Mouse (Mus musculus): ENCODE results near the gene Epb41.

DNA sequence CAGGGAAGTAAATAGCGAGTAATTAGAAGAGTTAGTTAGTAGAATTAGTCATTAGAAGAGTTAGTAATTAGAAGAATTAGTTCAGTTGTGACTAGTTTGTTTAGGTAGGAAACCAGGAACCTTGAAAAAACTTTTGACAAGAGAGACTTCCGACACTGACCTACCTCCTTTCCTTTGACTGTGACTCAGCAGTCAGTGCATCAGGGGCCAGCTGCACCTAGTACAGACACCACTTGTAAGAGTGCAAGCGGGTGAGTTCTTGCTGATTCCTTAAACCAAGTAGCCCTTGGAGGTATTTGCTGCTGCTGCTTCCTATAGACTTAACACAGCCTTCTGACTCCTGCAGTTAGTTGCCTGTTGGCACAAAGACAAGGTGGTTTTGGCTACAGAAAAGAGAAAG is 184.4 kb downstream of the Epb41 start:
- no peak for TF ChIP-seq POLR2A (IDR thresholded peaks at IDR 0.05; ENCODE audit: low read depth, low read length)
- no peak for TF ChIP-seq CTCF (IDR thresholded peaks at IDR 0.05; ENCODE audit: borderline replicate concordance, insufficient read depth, low read length)

Data from embryonic fibroblast, embryonic 13.5 days (primary cell).